Mouse (Mus musculus): ENCODE data around the gene Iglon5. TPM values are rescaled to one million over a fixed set of nuclear protein-coding genes. Genes with fewer than 3 reads are reported as not detected.
A peak's percentile ranks its signal among the peaks of the same experiment; 100 is the strongest.

The Iglon5 gene
- polyA plus RNA-seq, 1 experiment from 2014 or later, result not detected

DNA sequence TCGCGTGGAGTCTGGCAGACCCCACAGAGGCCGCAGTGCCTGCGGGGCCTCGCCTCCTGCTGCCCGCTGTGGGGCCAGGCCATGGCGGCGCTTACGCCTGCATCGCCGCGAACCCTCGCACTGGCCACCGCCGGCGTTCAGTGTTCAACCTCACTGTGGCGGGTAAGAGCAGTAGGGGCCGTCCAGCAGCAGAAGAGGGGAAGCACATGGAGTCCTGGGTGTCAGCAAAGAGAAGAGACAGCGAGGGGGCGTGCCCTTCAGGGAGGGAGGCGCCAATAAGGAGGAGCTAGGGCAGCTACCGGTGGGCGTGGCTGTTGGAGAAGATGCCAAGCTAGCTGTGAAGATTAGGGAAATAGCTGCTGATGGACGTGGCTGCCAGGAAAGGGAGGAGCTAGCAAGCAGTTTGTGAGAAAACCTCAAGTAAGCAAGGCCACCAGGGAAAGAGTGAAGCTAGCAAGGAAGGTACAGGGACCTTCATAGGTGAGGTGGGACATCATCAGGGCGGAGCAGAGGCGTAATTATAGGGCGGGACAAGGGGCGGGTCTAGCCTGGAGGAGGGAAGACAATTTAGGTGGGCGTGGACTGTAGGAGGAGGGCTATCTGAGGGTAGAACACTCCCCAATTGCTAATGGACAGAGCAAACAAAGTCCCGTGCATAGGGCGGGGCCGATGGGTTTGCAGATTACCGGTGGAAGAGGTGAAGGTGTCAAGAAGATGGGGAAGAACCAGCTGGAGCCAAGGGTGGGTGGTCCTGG is 24.4 kb downstream of the Iglon5 start:
- DNase-seq (ENCODE audit: low spot score), result peak; percentile 86

DNA sequence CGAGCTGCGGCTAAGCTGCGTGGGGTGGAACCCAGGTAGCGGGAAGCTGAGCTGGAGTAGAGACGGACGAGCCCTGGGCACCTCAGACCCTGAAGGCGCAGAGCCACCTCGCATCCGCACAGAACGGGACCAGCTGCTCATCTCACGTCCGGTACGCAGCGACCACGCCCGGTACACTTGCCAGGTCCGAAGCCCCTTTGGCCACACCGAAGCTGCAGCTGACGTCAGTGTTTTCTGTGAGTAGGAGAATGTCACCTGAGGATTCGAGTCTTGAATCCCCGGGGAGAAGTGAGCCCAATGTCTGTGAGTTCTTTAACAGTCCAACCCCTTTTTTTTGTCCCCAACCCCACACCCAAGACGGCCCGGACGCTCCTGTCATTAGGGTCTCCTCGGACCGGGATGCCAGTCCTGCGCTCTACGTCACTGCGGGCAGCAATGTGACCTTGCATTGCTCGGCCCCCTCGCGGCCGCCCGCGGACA is 25.0 kb downstream of the Iglon5 start:
- no peak for DNase-seq (ENCODE audit: low spot score)

DNA sequence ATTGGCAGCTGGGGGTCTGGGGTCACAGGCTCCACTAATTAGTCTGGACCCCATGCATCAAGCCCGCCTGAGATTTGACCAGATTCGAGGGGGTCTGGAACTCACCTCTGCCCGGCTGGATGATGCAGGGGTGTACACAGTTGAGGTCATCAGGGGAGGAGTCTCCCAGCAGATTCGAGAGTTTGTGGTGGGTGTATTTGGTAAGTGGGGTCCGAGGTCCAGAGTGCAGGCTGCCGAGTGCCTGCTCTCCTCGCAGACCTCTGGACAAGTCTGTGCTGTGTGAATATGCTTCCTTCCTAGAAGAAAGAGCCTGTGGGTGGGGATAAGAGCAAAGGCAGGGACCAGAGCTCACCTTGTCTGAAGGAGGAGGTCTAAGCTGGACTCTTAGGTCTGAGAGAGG is 25.9 kb downstream of the Iglon5 start:
- DNase-seq (ENCODE audit: low spot score), result no peak

- DNase-seq (ENCODE audit: low spot score), result no peak
These were observed 27.0 kb downstream of the Iglon5 start, which contains the start of gene Vsig10l for GRCm38 (mm10) chr7:43462851-43463250. Gene Vsig10l, plus strand, starts transcription at chr7:43463151.

GRCm38 (mm10) chr7:43454371-43454770 is 35.5 kb downstream of the Iglon5 start:
- DNase-seq (ENCODE audit: low spot score), result no peak

DNA sequence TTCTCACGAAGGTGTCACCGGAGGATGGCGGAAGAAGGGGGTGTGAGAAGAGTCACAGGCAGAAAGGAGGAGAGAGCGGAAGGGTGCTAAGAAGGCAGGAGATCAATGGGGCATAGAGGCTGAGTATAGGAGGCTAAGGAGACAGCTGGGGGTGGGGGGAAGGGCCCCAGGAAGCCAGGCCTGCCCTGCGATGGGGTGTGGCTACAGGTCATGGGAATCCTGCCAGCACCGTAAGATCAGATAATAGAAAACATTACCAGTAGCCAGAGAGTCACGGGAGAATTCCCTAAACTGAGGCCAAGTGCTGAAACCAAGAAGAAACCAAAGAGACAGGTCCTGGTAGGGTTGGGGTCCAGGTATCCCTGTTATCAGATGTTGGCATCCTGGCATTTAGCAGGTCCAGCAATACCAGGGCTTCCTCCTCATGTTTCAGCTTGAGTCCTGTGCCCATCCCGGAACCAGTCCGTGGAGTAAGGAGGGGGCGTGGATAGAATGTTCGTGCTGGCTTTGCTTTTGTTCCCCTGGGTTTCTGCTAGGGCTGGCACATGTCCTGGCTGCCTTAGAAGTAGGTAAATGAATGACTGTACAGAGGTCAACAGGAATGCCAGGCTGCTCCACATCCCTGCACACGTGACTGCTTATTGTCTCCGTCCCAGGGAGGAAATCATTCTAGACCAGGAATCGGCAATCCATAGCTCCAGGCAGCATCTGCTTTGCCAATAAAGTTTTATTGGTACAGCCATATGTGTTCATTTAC is 36.1 kb downstream of the Iglon5 start:
- DNase-seq (ENCODE audit: low spot score), result no peak

DNA sequence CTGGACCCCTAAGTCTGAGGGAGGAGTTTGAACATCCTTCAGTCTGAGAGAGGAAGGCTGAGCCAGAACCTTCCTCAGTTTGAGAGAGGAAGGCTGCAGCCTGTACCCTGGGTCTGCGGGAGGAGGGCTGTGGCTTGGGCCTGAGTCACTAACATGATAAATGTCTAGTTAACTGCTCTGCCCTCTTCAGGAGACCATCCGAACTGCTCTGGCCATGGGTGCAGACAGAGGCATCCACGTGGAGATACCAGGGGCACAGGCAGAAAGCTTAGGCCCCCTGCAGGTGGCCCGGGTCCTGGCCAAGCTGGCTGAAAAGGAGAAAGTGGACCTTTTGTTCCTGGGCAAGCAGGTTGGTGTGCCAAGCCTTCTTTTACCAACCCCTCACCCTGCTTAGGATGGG is 37.3 kb downstream of the Iglon5 start:
- peak; percentile 40 for DNase-seq (ENCODE audit: low spot score)

DNA sequence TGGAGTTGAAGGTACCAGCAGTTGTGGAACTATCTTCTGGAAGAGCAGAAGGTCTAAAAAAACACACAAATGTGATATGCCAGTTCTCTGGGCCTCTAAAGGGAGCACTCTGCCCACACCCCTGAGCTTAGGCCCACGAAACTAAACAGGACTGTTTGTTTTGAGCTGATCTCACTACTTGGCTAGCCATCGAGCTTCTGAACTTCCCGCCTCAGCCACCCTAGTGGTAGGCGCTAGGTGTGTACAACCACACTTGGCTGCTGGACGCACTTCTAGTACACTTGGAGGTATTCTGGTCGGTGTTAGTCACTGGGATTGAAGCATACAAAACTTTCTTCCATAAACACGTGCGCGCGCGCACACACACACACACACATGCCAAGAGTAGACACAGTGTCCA is 38.1 kb downstream of the Iglon5 start:
- no peak for DNase-seq (ENCODE audit: low spot score)

- DNase-seq (ENCODE audit: low spot score), result no peak
These were observed 40.1 kb downstream of the Iglon5 start for GRCm38 (mm10) chr7:43449811-43450210.

- DNase-seq (ENCODE audit: low spot score), result no peak
These were observed 41.6 kb downstream of the Iglon5 start for GRCm38 (mm10) chr7:43448246-43448645.

- no peak for DNase-seq (ENCODE audit: low spot score)
These were observed 42.1 kb downstream of the Iglon5 start for GRCm38 (mm10) chr7:43447801-43448200.

DNA sequence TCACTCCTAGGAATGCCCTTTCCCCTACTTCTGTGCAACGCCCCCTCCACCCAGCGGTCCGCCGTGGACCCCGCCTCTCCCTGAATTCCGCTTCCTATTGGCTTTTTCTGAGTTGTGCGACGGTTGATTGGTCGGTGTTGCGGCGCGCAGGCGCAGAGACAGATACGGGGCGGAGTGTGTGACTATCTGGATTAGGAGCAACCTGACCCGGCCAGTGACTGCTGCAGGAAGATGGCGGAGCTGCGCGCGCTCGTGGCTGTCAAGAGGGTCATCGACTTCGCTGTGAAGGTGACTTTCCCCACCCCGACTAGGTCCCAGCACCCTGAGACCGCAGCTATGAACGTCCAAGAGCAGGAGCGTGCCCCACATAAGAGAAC is 46.0 kb downstream of the Iglon5 start, which contains the start of the genes Etfb and Gm45233:
TSS of gene Etfb (plus strand) at position 167 of the 377 bp plus-strand sequence.
TSS of gene Gm45233 (plus strand) at position 212 of the 377 bp plus-strand sequence.
- DNase-seq (ENCODE audit: low spot score), result peak; percentile 90

- peak; percentile 70 for DNase-seq (ENCODE audit: low spot score)
These were observed 46.6 kb downstream of the Iglon5 start for GRCm38 (mm10) chr7:43443126-43443916.

DNA sequence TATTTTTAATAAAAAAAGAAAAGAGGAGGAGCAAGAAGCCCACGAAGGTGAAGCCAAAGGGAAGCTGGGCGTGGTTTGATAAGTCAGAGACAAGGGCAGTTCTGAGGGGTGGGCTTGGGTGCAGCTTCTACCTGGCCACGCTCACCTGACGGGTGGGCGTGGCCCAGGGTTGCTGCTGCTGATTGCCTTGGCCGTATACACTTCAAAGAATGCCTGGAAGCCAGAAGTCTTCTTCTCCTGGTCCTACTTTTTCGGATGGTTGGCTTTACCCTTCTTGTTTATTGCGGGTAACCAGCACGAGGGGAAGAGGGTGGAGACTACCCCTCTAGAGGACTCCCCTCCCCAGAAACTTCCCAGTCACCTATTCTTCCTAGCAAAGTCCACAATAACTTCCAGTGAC is 47.2 kb downstream of the Iglon5 start:
- peak; percentile 4 for DNase-seq (ENCODE audit: low spot score)

GRCm38 (mm10) chr7:43441071-43441470 is 48.8 kb downstream of the Iglon5 start:
- DNase-seq (ENCODE audit: low spot score), result no peak

- DNase-seq (ENCODE audit: low spot score), result no peak
These were observed 49.4 kb downstream of the Iglon5 start, which contains the start of gene Cldnd2 for GRCm38 (mm10) chr7:43440482-43440881. Gene Cldnd2, plus strand, starts transcription at chr7:43440782.

GRCm38 (mm10) chr7:43438611-43439010 is 51.3 kb downstream of the Iglon5 start:
- no peak for DNase-seq (ENCODE audit: low spot score)

DNA sequence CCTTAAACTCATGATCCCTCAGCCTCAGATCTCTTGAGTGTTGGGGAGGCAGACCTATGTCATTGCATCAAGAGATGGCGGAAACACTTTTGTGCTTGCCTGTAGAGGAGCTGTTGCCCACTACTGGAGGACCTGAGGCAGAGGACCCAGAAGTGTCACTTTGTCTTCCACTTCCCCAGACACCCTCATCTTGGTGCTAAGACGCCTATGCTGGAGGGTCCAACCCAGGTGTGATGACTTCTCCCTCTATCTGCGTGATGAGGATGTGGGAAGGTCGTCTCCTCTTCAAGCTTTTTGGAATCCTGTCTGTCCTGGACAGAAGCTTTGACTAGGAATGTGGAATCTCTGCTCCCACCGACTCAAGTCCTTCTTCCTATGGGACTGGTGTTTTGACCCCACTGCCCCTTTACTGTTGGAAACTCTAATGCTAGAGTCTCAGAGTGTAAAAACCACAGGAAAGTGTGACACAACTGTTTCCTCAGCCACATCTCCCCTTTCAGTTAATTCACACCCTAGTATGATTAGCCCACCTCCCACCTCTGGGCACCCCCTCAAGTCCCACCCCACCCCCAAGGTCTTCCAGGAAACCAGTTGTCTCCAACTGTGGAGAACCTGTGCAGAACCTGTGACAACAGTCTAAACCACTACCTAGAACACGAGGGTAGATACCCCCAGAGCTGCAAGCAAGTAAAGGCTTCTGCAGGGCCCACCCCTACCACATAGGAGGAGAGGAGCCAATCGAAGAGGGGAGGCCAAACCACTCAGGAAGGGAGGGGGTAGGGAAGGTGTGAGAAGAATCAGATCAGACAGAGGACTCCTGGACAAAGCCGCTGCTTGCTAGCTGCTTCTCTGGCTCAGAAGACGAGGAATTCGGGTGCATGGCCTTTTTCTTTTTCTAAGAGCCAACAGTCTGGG is 53.3 kb downstream of the Iglon5 start, which contains the start of gene Nkg7:
TSS of gene Nkg7 (plus strand) at position 733 of the 915 bp plus-strand sequence.
- DNase-seq (ENCODE audit: low spot score), result peak; percentile 33

GRCm38 (mm10) chr7:43434676-43435075 is 55.2 kb downstream of the Iglon5 start:
- no peak for DNase-seq (ENCODE audit: low spot score)

- no peak for DNase-seq (ENCODE audit: low spot score)
These were observed 57.0 kb downstream of the Iglon5 start for GRCm38 (mm10) chr7:43432891-43433290.
